Mouse (Mus musculus): Measurements from ENCODE around the gene Suox.
"Not testable (repeated sequence)": the region's sequence is repeated elsewhere in the genome, so short reads cannot be mapped to it uniquely, and the experiment has no call there.

- not testable (repeated sequence) for TF ChIP-seq POLR2A (IDR thresholded peaks at IDR 0.05; ENCODE audit: low read depth, low read length); CTCF (IDR thresholded peaks at IDR 0.05; ENCODE audit: borderline replicate concordance, insufficient read depth, low read length)
Observed at GRCm38 (mm10) chr10:128711318-128711717, 37.4 kb upstream of the Suox start.
